Mouse (Mus musculus): ENCODE results near the gene Usf2. TPM values are rescaled to one million over a fixed set of nuclear protein-coding genes. Genes with fewer than 3 reads are reported as not detected.
"Not testable (repeated sequence)": the region's sequence is repeated elsewhere in the genome, so short reads cannot be mapped to it uniquely, and the experiment has no call there.

The Usf2 gene
- polyA plus RNA-seq, 1 experiment from 2014 or later: 23.6 TPM

DNA sequence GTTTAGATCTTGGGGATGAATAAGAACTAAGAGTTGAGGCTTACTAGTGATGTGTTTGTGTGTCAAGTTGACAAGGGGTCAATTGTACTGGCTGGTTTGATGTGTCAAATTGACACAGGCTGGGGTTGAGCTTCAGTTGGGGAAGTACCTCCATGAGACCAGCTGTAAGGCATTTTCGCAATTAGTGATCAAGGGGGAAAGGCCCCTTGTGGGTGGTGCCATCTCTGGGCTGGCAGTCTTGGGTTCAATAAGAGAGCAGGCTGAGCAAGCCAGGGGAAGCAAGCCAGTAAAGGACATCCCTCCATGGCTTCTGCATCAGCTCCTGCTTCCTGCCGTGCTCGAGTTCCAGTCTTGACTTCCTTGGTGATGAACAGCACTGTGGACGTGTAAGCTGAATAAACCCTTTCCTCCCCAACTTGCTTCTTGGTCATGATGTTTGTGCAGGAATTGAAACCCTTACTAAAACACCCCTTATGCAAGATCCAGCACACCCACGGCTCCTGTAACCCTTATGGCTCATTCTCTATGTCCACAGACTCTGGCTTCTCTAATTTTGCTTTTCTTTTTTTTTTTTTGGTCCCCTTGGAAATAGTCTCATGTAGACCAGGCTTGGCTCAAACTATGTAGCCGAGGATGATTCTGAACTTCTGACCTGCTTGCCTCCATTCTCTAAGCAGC, 21.0 kb downstream of the Usf2 start:
- DNase-seq (ENCODE audit: low spot score): not testable (repeated sequence)
- WGBS: 77% methylated on average over 6 of the region's 6 CpGs

GRCm38 (mm10) chr7:30924581-30924980, 32.0 kb downstream of the Usf2 start, which contains the start of gene Hamp2:
TSS of gene Hamp2 (minus strand) at chr7:30924681.
- H3K36me3 ChIP-seq; H3K27ac ChIP-seq; DNase-seq (ENCODE audit: low spot score); H3K4me3 ChIP-seq; H3K4me1 ChIP-seq (replicated peaks); H3K9me3 ChIP-seq; H3K27me3 ChIP-seq (ENCODE audit: insufficient read depth, poor library complexity, severe bottlenecking): not testable (repeated sequence)
- WGBS: 80% methylated on average over 2 of the region's 2 CpGs

More for the DNA sequence above, 21.0 kb downstream of the Usf2 start:
- H3K4me3 ChIP-seq; H3K9me3 ChIP-seq; H3K4me1 ChIP-seq (replicated peaks); H3K36me3 ChIP-seq; H3K27ac ChIP-seq; H3K27me3 ChIP-seq (ENCODE audit: insufficient read depth, poor library complexity, severe bottlenecking): not testable (repeated sequence)

DNA sequence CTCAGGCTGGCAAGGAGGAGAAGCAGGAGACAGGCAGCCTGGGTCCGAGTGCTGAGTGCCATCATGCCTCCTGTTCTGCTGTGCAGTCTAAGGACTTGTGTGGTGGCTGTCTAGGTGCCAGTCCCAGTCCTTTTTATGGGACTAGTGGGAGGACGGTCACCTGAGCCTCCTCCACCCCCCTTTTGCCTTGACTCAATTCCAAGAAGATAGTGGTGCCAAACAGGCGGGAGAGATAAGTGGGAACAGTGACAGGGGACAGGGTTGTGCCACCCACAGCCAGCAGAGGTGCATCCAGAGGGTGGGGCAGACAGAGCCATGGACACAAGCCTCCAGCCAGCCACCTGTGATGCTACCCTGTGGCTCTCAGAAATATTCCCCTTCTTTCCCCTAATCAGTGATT, 32.5 kb downstream of the Usf2 start:
- DNase-seq (ENCODE audit: low spot score): no peak
- no peaks in the 10 kb centered on the region for H3K4me1 ChIP-seq (replicated peaks)
- WGBS: 79% methylated on average over 3 of the region's 3 CpGs
- H3K27me3 ChIP-seq (ENCODE audit: insufficient read depth, poor library complexity, severe bottlenecking): no peaks in the 10 kb centered on the region
- H3K9me3 ChIP-seq: no peaks in the 10 kb centered on the region
- H3K4me3 ChIP-seq: no peak overlapping the region
- H3K27ac ChIP-seq: no peak overlapping the region
- H3K36me3 ChIP-seq: no peaks in the 10 kb centered on the region

DNA sequence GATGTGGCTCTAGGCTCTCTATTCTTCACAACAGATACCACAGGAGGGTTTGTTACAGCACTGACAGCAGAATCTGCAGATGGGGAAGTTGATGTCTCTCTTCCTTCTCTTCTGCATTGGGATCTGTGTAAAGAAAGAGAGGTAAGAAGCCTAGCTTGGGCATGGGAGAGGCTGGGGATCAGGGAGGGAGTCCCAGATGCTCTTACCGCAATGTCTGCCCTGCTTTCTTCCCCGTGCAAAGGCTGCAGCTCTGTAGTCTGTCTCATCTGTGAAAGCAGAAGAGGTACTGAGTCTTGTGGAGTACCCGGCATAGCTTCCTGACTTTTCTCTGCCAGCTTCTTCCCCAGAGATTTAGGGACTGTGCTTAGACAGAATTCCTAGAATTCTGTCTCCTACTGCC, 34.1 kb downstream of the Usf2 start:
- not testable (repeated sequence) for H3K27ac ChIP-seq; H3K4me3 ChIP-seq; H3K27me3 ChIP-seq (ENCODE audit: insufficient read depth, poor library complexity, severe bottlenecking); H3K4me1 ChIP-seq (replicated peaks); DNase-seq (ENCODE audit: low spot score); H3K36me3 ChIP-seq; H3K9me3 ChIP-seq
- WGBS: 54% methylated on average over 3 of the region's 3 CpGs

DNA sequence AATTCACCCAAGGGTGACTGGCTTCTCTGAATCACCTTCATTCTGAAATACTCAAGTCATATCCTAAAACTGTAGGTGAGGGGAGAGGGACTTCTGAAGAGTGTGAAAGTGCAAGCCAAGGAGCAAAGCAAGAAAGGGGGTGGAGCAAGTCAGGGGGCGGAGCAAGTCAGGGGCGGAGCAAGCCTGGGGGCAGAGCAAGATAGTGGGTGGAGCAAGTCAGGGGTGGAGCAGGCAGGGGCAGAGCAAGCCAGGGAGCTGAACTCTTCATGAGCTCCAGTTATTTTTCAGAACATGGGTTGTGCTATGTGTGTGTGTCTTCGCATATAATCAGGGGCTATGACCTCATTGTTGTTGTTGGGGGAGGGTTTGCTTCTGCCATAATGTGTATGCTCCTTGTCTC, 36.4 kb downstream of the Usf2 start:
- Histone ChIP-seq H3K4me3 (no peak overlapping the region), H3K4me1 (replicated peaks) (peaks cover 7% of the 10 kb centered on the region), H3K36me3 (no peaks in the 10 kb centered on the region), H3K27ac (no peak overlapping the region), H3K27me3 (ENCODE audit: insufficient read depth, poor library complexity, severe bottlenecking) (no peaks in the 10 kb centered on the region; the same call in 1 of the 2 replicates), H3K9me3 (no peaks in the 10 kb centered on the region)
- DNase-seq (ENCODE audit: low spot score): no peak
- 67% methylated on average over 3 of the region's 3 CpGs for WGBS

DNA sequence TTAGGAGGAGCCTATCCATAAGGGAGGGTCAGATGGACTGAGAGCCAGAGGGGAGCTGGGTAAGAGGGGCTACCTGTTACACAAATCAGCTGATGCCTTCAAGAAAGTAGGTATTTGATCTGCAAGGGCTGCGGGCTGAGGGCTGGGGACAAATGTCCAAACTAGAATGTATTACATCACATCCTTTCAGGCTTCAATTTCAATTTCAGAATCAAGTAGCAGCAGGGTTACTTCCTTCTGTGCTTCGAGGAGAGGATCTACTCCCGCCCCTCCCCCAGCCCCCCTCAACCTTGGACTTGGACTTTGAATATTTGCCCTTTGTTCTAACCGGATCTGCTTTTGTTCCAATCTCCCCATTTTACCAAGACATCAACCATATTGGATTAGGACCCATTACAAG, 39.4 kb downstream of the Usf2 start:
- WGBS: 57% methylated on average over 4 of the region's 4 CpGs
- H3K27ac ChIP-seq: no peak overlapping the region
- no peak for DNase-seq (ENCODE audit: low spot score)

GRCm38 (mm10) chr7:30916713-30917112, 39.9 kb downstream of the Usf2 start:
- peaks cover 7% of the 10 kb centered on the region for H3K4me1 ChIP-seq (replicated peaks)
- no peaks in the 10 kb centered on the region for H3K9me3 ChIP-seq
- no peaks in the 10 kb centered on the region; the same call in 1 of the 2 replicates for H3K27me3 ChIP-seq (ENCODE audit: insufficient read depth, poor library complexity, severe bottlenecking)
- no peaks in the 10 kb centered on the region for H3K36me3 ChIP-seq
- H3K4me3 ChIP-seq: no peak overlapping the region
- H3K27ac ChIP-seq: no peak overlapping the region
- no peak for DNase-seq (ENCODE audit: low spot score)
- WGBS: 32% methylated on average over 6 of the region's 6 CpGs

More for the DNA sequence above, 39.4 kb downstream of the Usf2 start:
- H3K4me1 ChIP-seq (replicated peaks): peaks cover 7% of the 10 kb centered on the region
- H3K36me3 ChIP-seq: no peaks in the 10 kb centered on the region
- H3K9me3 ChIP-seq: no peaks in the 10 kb centered on the region
- no peak overlapping the region for H3K4me3 ChIP-seq
- no peaks in the 10 kb centered on the region; the same call in 1 of the 2 replicates for H3K27me3 ChIP-seq (ENCODE audit: insufficient read depth, poor library complexity, severe bottlenecking)

DNA sequence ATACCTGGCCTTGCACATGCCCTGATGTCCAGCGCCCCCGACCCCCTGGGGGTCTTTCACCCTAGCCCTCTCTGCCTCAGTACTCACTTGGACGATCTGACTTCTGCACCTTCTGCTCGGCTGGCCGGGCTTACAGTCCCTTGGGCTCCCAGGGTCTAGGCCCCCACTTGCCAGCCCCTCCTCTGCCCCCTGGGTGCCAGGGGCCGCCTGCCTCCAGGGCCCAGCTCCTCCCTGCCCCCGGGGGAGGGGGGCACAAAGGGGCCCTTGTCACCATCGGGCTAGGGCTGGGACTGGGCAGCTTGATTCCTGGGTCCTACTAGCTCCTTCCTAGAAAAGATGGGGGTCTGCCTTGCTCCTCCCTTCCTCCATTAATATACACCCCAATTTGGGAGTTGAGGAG, 41.9 kb downstream of the Usf2 start, which contains the start of gene Mag:
Mag (minus strand) TSS at position 142 of the 400 bp plus-strand sequence.
- Histone ChIP-seq H3K9me3 (no peaks in the 10 kb centered on the region), H3K36me3 (no peaks in the 10 kb centered on the region), H3K27ac (no peak within 1 kb of the TSS), H3K4me1 (replicated peaks) (peaks cover 7% of the 10 kb centered on the region), H3K27me3 (ENCODE audit: insufficient read depth, poor library complexity, severe bottlenecking) (no peaks in the 10 kb centered on the region; the same call in 1 of the 2 replicates), H3K4me3 (no peak within 1 kb of the TSS)
- WGBS: 77% methylated on average over 8 of the region's 8 CpGs
- DNase-seq (ENCODE audit: low spot score): no peak

DNA sequence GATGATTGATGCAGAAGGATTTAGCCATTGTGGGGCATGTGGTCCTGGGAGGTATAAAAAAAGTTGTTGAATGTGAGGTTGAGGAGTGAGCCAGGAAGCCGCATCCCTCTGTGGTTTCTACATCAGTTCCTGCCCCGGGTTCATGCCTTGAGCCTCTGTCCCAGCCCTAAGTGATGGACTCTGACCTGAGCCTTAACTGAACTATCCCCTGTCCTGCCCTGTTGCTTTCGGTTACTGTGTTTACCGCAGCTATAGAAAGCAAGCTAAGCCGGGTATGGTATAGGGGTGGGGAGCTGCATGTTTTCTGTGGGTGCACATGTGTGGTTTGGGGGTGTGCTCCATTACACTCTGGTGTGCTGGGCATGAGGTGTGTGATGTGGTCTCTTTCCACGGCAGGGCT, 46.8 kb downstream of the Usf2 start:
- H3K4me1 ChIP-seq (replicated peaks): peaks cover 12% of the 10 kb centered on the region
- 83% methylated on average over 6 of the region's 6 CpGs for WGBS
- no peak overlapping the region for H3K4me3 ChIP-seq
- H3K27me3 ChIP-seq (ENCODE audit: insufficient read depth, poor library complexity, severe bottlenecking): peaks cover 9% of the 10 kb centered on the region; the same call in 1 of the 2 replicates
- H3K36me3 ChIP-seq: no peaks in the 10 kb centered on the region
- H3K9me3 ChIP-seq: no peaks in the 10 kb centered on the region
- no peak for DNase-seq (ENCODE audit: low spot score)
- no peak overlapping the region for H3K27ac ChIP-seq

GRCm38 (mm10) chr7:30908992-30909431, 47.6 kb downstream of the Usf2 start:
- H3K36me3 ChIP-seq: no peaks in the 10 kb centered on the region
- peak overlapping the region; percentile 48 for H3K4me3 ChIP-seq
- no peak overlapping the region for H3K27ac ChIP-seq
- H3K4me1 ChIP-seq (replicated peaks): peaks cover 12% of the 10 kb centered on the region
- no peaks in the 10 kb centered on the region for H3K9me3 ChIP-seq
- 29% methylated on average over 16 of the region's 17 CpGs for WGBS
- no peak for DNase-seq (ENCODE audit: low spot score)
- H3K27me3 ChIP-seq (ENCODE audit: insufficient read depth, poor library complexity, severe bottlenecking): peaks cover 9% of the 10 kb centered on the region; the same call in 1 of the 2 replicates

DNA sequence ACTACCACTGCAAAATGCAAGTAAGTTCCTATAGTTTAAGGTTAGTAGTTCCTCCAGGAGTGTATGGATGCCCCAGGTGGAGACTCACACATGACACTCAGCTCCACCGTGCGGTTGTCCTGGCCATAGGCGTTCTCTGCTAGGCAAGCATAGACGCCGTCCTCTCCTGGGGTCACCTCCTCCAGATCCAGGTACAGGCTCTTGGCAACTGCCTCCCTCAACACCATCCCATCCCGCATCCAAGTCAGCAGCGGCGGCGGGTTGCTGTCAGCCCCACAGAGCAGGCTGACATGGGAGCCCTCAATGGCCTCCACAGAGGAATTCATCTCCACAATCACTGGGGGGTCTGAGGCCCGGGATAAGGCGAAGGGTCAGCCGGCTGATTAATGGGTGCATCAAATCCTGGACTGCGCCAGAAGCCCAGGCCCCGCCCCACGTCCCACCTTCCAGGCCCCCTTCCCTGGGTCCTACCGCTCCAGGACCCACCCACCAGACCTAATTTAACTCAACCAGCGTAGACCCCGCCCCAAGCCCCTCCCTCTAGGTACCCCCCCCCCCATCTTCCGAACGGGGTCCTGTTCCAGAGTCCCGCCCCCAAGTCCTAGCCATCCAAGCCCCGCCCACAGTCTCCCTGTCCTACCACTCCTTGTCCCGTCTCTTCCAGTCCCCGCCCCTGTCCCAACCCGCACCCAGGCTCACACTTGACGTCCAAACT, 48.2 kb downstream of the Usf2 start:
- H3K36me3 ChIP-seq: no peaks in the 10 kb centered on the region
- H3K4me3 ChIP-seq: peak overlapping the region; percentile 48
- 2% methylated on average over 26 of the region's 26 CpGs for WGBS
- DNase-seq (ENCODE audit: low spot score): peak; percentile 65
- H3K9me3 ChIP-seq: no peaks in the 10 kb centered on the region
- no peak overlapping the region for H3K27ac ChIP-seq
- H3K4me1 ChIP-seq (replicated peaks): peaks cover 12% of the 10 kb centered on the region
- peaks cover 9% of the 10 kb centered on the region; the same call in 1 of the 2 replicates for H3K27me3 ChIP-seq (ENCODE audit: insufficient read depth, poor library complexity, severe bottlenecking)

DNA sequence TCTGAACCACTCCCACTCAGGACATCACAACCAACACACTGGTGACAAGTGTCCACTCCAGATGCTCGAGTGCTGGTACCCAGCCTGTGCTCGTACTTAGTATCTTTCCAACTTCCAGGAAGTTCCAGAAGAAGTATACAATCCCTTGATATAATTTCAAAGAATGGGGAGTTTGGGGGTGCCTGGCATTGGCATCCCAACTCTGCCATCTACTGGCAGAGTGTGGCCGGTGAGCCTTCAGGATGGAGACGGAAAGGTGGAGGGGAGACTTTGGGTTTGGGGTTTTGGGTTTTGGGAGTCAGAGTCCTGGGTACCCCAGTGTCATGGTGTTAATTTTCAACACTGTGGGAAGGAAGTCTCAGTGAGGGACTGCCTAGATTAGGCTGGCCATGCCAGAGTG, 52.6 kb downstream of the Usf2 start:
- no peak for DNase-seq (ENCODE audit: low spot score)
- Histone ChIP-seq H3K36me3 (no peaks in the 10 kb centered on the region), H3K4me1 (replicated peaks) (peaks cover 15% of the 10 kb centered on the region), H3K27ac (no peak overlapping the region), H3K4me3 (no peak overlapping the region), H3K9me3 (no peaks in the 10 kb centered on the region), H3K27me3 (ENCODE audit: insufficient read depth, poor library complexity, severe bottlenecking) (peaks cover 9% of the 10 kb centered on the region; the same call in 1 of the 2 replicates)
- WGBS: 54% methylated on average over 4 of the region's 4 CpGs

All from hindbrain, embryonic 10.5 days (tissue).